Mouse (Mus musculus) thymus, adult 2 months (tissue): ENCODE measurements around the gene Dclk1. TPM values are rescaled to one million over a fixed set of nuclear protein-coding genes. Genes with fewer than 3 reads are reported as not detected.

Source experiments
- DNase-seq: peaks from one replicate; pipeline ENCODE4 v3.0.0; 2021
- H3K27ac ChIP-seq: fragments of 200-500 bp; 2 replicates; pipeline ENCODE4 v1.5.1; 2012; ENCODE audit warnings: low read length, control low read depth; ENCODE audit not compliant: control insufficient read depth, insufficient read depth
- H3K27me3 ChIP-seq: fragments of 200-500 bp; 2 replicates; pipeline ENCODE4 v1.6.1; 2012; ENCODE audit warnings: mild to moderate bottlenecking, low read length, moderate library complexity, mixed read lengths; ENCODE audit not compliant: control insufficient read depth, insufficient read depth
- H3K36me3 ChIP-seq: fragments of 200-500 bp; 2 replicates; pipeline ENCODE4 v1.6.1; 2012; ENCODE audit warnings: mild to moderate bottlenecking, low read length, moderate library complexity; ENCODE audit not compliant: control insufficient read depth, insufficient read depth
- H3K4me1 ChIP-seq: fragments of 200-500 bp; replicated peaks from 2 replicates; pipeline ENCODE4 v1.6.1; 2012; ENCODE audit warnings: low read length; ENCODE audit not compliant: control insufficient read depth, insufficient read depth
- H3K4me3 ChIP-seq: fragments of 200-500 bp; 2 replicates; pipeline ENCODE4 v1.5.1; 2012; ENCODE audit warnings: mild to moderate bottlenecking, low read length, control low read depth, moderate library complexity; ENCODE audit not compliant: control insufficient read depth, insufficient read depth
- CTCF ChIP-seq: fragments of 200-500 bp; IDR thresholded peaks from 2 replicates; pipeline ENCODE4 v1.5.1; 2012; ENCODE audit warnings: mild to moderate bottlenecking, control low read depth, low read length, moderate library complexity, borderline replicate concordance; ENCODE audit not compliant: control insufficient read depth, poor library complexity, insufficient read depth; ENCODE audit errors: extremely low read depth
- POLR2A ChIP-seq: fragments of 200-500 bp; IDR thresholded peaks from 2 replicates; pipeline ENCODE4 v1.6.1; 2012; ENCODE audit warnings: mild to moderate bottlenecking, low read length, control low read depth, moderate library complexity; ENCODE audit not compliant: control insufficient read depth, poor library complexity, insufficient read depth; ENCODE audit errors: extremely low read depth
- WGBS: fragments of 180-500 bp; shearing (Covaris S2); methylation state at CpG from one replicate; pipeline ENCODE4 v1.1.7; 2018; 5-methylcytosine and 5-hydroxymethylcytosine counted together
- polyA plus RNA-seq: library from polyadenylated mRNA; depleted of rRNA; stranded (reverse); fragments of >200 nt; gene quantifications from 2 replicates; pipeline ENCODE4 v1.2.3, GENCODE M21; 2012

Gene Dclk1
- polyA plus RNA-seq, 1 experiment: 1.6 TPM

DNA sequence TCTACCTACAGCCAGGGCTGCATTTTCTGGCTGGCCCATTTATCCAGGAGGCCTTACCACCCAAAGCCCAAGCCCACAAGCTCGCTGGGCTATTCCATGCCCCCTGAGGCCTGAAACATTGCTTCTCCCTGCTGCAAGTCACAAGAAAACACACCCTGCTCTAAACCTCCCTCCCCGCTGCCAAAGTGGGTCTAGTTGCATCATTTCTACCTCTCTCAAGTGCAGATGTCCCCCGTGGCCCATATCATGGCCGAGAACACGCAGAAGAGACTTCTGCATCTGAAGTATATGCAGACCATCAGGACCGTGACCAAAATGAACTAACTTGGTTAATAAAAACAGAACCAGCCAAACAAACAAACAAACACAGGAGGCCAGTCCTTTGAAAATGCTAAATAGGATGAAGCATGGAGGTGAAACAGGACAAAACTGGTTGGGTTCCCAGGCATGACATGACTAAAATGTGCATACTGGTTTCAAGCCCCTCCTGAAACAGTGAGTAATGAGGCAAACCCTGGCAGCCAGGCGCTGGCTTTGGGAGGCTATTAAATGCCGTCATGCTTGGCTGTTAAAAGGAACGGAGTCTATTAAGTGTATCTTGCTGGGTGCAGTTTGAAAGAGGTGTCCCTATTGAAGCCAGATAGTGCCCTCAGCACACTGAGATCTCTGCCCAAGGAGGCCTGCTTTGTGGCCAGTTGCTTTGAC, 282.5 kb downstream of the Dclk1 start:
- no peak for DNase-seq
- Histone ChIP-seq H3K4me3 (no peak overlapping the region), H3K36me3 (no peaks in the 10 kb centered on the region), H3K4me1 (no peaks in the 10 kb centered on the region), H3K27ac (no peak overlapping the region), H3K27me3 (no peaks in the 10 kb centered on the region)
- TF ChIP-seq CTCF: no peak
- no peak for TF ChIP-seq POLR2A
- WGBS: 93% methylated on average over 9 of the region's 9 CpGs

DNA sequence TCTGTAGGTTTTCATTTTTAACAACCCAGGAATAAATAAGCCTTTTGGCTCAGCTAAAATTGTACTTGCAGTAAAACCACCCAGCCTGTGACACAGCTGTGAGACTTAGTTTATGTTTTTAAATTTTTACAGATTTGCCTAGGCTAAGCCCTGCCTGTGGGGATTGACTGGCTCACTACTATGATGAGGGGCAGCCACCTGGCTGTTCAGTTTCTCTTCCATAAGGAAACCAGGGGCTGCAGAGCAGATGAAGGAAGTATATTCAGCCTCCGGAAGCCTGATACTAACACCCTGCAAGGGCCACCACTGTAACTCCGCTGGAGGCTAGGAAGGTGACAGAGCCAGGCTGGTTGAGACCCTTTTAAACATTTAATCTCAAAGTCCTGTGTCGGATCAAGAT, 284.3 kb downstream of the Dclk1 start:
- no peak overlapping the region for H3K27ac ChIP-seq
- no peak for TF ChIP-seq CTCF
- TF ChIP-seq POLR2A: no peak
- H3K4me3 ChIP-seq: no peak overlapping the region
- no peaks in the 10 kb centered on the region for H3K36me3 ChIP-seq
- H3K27me3 ChIP-seq: no peaks in the 10 kb centered on the region
- 69% methylated on average over 3 of the region's 3 CpGs for WGBS
- no peak for DNase-seq
- no peaks in the 10 kb centered on the region for H3K4me1 ChIP-seq

DNA sequence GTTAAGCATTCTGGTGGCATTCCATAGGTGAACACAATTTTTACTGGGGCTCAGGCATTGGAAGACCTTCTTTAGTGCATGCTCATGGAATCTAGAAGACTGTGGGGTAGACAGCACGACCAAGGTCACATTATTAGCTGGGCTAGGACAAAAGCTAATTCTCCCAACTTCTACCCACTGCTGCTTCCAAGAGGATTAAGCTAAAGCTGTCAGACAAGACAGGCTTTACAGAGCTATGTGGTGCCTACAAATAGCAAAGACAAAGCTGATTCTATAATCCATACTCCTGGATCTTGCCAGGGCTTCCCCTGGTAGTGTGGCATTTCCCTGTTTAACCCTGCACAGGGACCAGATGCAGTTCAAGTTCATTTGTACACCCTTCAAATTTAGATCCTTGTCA, 285.4 kb downstream of the Dclk1 start:
- DNase-seq: no peak
- H3K4me3 ChIP-seq: no peak overlapping the region
- no peaks in the 10 kb centered on the region for H3K36me3 ChIP-seq
- WGBS: 79% methylated on average over 1 of the region's 1 CpGs
- TF ChIP-seq POLR2A (no peak), CTCF (no peak)
- no peak overlapping the region for H3K27ac ChIP-seq
- H3K27me3 ChIP-seq: no peaks in the 10 kb centered on the region
- no peaks in the 10 kb centered on the region for H3K4me1 ChIP-seq

DNA sequence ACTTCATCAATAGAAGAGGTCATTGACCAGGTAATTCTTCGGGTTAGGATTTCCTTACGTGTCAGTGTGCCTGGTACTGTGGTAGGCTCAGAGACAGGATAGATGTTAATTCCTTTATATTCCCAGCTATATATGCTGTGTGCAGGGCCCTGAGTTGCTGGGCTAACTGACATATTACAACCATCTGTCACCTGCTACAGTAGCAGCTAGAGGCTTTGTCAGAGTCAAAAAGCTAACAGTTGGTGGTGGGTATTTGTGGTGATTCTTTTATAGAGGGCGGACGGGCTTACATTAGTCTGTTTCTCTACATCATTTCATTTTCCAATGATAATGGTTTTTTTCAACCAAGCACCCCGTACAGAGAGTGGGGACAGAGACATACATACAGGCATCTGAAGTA, 285.8 kb downstream of the Dclk1 start:
- no peak for TF ChIP-seq POLR2A
- no peaks in the 10 kb centered on the region for H3K36me3 ChIP-seq
- no peak overlapping the region for H3K27ac ChIP-seq
- 96% methylated on average over 5 of the region's 5 CpGs for WGBS
- no peaks in the 10 kb centered on the region for H3K27me3 ChIP-seq
- H3K4me1 ChIP-seq: no peaks in the 10 kb centered on the region
- no peak overlapping the region for H3K4me3 ChIP-seq
- DNase-seq: no peak

DNA sequence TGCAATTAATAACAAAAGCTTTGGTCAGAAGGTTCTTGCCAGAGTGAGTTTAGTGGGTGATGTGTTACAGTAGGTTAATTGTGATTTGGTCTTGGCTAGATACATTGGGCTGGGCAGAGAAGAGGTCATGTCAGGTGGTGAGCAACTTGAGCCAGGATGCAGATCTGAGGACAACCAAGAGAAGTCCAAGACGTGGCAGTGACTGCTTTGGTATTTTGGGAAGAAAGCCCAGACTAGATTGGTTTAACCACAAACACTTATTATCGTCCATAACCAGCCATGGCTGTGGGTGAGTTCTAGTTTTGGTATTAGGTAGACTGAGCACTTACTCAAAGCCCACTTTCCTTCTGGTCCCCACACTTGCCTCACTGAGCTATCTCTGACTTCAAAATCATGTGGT, 287.2 kb downstream of the Dclk1 start:
- TF ChIP-seq CTCF (no peak), POLR2A (no peak)
- DNase-seq: no peak
- Histone ChIP-seq H3K27me3 (no peaks in the 10 kb centered on the region), H3K4me1 (no peaks in the 10 kb centered on the region), H3K36me3 (no peaks in the 10 kb centered on the region), H3K27ac (no peak overlapping the region), H3K4me3 (no peak overlapping the region)
- 48% methylated on average over 2 of the region's 2 CpGs for WGBS

DNA sequence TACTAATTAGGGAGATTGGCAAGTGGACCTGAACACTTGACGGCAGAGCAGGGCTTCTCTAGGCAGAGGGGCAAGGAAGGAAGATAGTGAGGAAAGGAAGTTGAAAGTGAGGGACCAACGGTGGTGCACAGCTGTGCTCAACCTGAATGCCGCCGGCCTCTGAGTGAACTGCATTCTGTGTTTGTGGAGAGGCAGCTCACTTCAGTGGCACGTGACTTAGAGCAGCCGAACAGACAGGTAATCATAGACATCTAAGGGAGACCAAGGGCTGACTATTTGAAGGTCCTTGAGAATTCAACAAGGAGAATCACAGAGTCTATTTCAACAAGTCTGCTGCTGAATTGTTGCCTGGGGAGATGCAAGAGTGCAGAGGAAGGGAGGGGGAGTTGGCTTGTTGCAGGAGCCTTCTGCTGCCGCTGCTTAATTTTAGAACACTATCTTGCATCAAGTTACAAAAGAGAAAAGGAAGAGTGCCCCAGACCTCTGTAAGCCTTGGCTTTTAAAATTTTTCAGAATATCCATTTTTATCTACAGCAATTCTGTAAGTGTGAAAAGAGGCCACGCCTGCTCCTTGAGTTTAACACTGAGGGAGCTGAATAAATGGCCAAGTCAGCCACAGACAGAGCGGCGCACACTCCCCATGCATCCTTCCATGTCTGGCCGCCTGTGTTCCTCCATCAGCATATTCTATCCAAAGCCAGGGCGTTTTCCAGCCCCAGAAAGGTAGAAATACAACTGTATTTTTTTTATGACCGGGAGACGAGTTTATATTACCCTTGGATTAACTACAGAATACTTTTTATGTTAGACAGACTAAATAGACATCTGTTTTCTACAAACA, 289.3 kb downstream of the Dclk1 start:
- no peaks in the 10 kb centered on the region for H3K36me3 ChIP-seq
- WGBS: 58% methylated on average over 14 of the region's 14 CpGs
- H3K27me3 ChIP-seq: no peaks in the 10 kb centered on the region
- H3K4me1 ChIP-seq: no peaks in the 10 kb centered on the region
- TF ChIP-seq POLR2A: no peak
- no peak for TF ChIP-seq CTCF
- DNase-seq: no peak
- no peak overlapping the region for H3K27ac ChIP-seq
- no peak overlapping the region for H3K4me3 ChIP-seq
